Mouse (Mus musculus): ENCODE data around the gene Sema3d.

- TF ChIP-seq CTCF (IDR thresholded peaks at IDR 0.05) (no peak), EP300 (IDR thresholded peaks at IDR 0.05) (no peak)
Observed at GRCm38 (mm10) chr5:12561740-12562139, 178.6 kb downstream of the Sema3d start.
